Mouse (Mus musculus) thymus, postnatal 10 days (tissue): Measurements from ENCODE around the gene Scube1.
A peak's percentile ranks its signal among the peaks of the same experiment; 100 is the strongest.

Experiments used
- DNase-seq, 2 experiments: peaks; one replicate each; pipeline ENCODE4 v3.0.0; 2021; ENCODE audit warnings: low spot score in 2 of 2

Gene Scube1

GRCm38 (mm10) chr15:83665993-83666392 is 58.8 kb downstream of the Scube1 start:
- DNase-seq = no peak

- DNase-seq = peak in 1 of 2 experiments; percentile 15
Measured at GRCm38 (mm10) chr15:83664722-83665121, 60.1 kb downstream of the Scube1 start.

- no peak for DNase-seq
Measured at GRCm38 (mm10) chr15:83663066-83663465, 61.8 kb downstream of the Scube1 start.

GRCm38 (mm10) chr15:83662106-83662505 is 62.7 kb downstream of the Scube1 start:
- DNase-seq = no peak

- DNase-seq = no peak
Measured at GRCm38 (mm10) chr15:83642518-83642917, 82.3 kb downstream of the Scube1 start.

GRCm38 (mm10) chr15:83640208-83640607 is 84.6 kb downstream of the Scube1 start:
- no peak for DNase-seq

GRCm38 (mm10) chr15:83639160-83639559 is 85.7 kb downstream of the Scube1 start:
- no peak for DNase-seq

GRCm38 (mm10) chr15:83638196-83638899 is 86.5 kb downstream of the Scube1 start:
- no peak for DNase-seq

GRCm38 (mm10) chr15:83636759-83637158 is 88.1 kb downstream of the Scube1 start:
- no peak for DNase-seq

- DNase-seq = no peak
Measured at GRCm38 (mm10) chr15:83635251-83635650, 89.6 kb downstream of the Scube1 start.

- DNase-seq = no peak
Measured at GRCm38 (mm10) chr15:83634076-83634475, 90.7 kb downstream of the Scube1 start.

GRCm38 (mm10) chr15:83631071-83631470 is 93.8 kb downstream of the Scube1 start:
- no peak for DNase-seq

- no peak for DNase-seq
Measured at GRCm38 (mm10) chr15:83629716-83630115, 95.1 kb downstream of the Scube1 start.

- no peak for DNase-seq
Measured at GRCm38 (mm10) chr15:83626142-83626645, 98.6 kb downstream of the Scube1 start.

- DNase-seq = no peak
Measured at GRCm38 (mm10) chr15:83615245-83615644, 109.6 kb downstream of the Scube1 start.

- DNase-seq = peak; percentile 56 to 85
Measured at GRCm38 (mm10) chr15:83607115-83607802, 117.6 kb downstream of the Scube1 start.

- no peak for DNase-seq
Measured at GRCm38 (mm10) chr15:83606700-83607099, 118.1 kb downstream of the Scube1 start.

- no peak for DNase-seq
Measured at GRCm38 (mm10) chr15:83606216-83606615, 118.6 kb downstream of the Scube1 start.

- peak in 1 of 2 experiments; percentile 49 for DNase-seq
Measured at GRCm38 (mm10) chr15:83603426-83603825, 121.4 kb downstream of the Scube1 start.

- peak; percentile 59 to 71 for DNase-seq
Measured at GRCm38 (mm10) chr15:83603046-83603396, 121.8 kb downstream of the Scube1 start.

- DNase-seq = peak; percentile 77 to 86
Measured at GRCm38 (mm10) chr15:83602372-83603045, 122.3 kb downstream of the Scube1 start.

- DNase-seq = peak; percentile 59 to 61
Measured at GRCm38 (mm10) chr15:83601185-83601584, 123.6 kb downstream of the Scube1 start.

- DNase-seq = no peak
Measured at GRCm38 (mm10) chr15:83596833-83597232, 128.0 kb downstream of the Scube1 start.
